Mouse (Mus musculus) cerebellum, adult 18-20 months (tissue): ENCODE measurements at regions not wholly inside any gene's neighbourhood (a gene's known extent, or its start where the extent isn't known, plus 50 kb on each side); places are given as distances from the start of the nearest gene placed in this dataset.
A peak's percentile ranks its signal among the peaks of the same experiment; 100 is the strongest.

ENCODE experiments used
- DNase-seq, 2 experiments: peaks; one replicate each; pipeline ENCODE4 v3.0.0; 2021

GRCm38 (mm10) chr4:152833411-152834310, 356.0 kb upstream of the Kcnab2 start:
- DNase-seq = peak; percentile 5 to 12

- no peak for DNase-seq
Observed at GRCm38 (mm10) chr4:152832757-152833363, 355.2 kb upstream of the Kcnab2 start.

- DNase-seq = no peak
Observed at GRCm38 (mm10) chr4:152825185-152825584, 347.5 kb upstream of the Kcnab2 start.

- DNase-seq = no peak
Observed at GRCm38 (mm10) chr4:152816139-152816757, 338.6 kb upstream of the Kcnab2 start.

- DNase-seq = no peak
Observed at GRCm38 (mm10) chr4:152806611-152807010, 328.9 kb upstream of the Kcnab2 start.

- DNase-seq = no peak
Observed at GRCm38 (mm10) chr4:152799392-152799791, 321.7 kb upstream of the Kcnab2 start.

- no peak for DNase-seq
Observed at GRCm38 (mm10) chr4:152788431-152788830, 310.8 kb upstream of the Kcnab2 start.

GRCm38 (mm10) chr4:152784972-152785371, 307.3 kb upstream of the Kcnab2 start:
- no peak for DNase-seq

- peak; percentile 13 to 26 for DNase-seq
Observed at GRCm38 (mm10) chr4:152779526-152779925, 301.9 kb upstream of the Kcnab2 start.

GRCm38 (mm10) chr4:152775801-152776200, 298.1 kb upstream of the Kcnab2 start:
- DNase-seq = no peak

GRCm38 (mm10) chr4:152771386-152771785, 293.7 kb upstream of the Kcnab2 start:
- DNase-seq = no peak

GRCm38 (mm10) chr4:152767372-152767771, 289.7 kb upstream of the Kcnab2 start:
- no peak for DNase-seq

- DNase-seq = no peak
Observed at GRCm38 (mm10) chr4:152763116-152763515, 285.4 kb upstream of the Kcnab2 start.

- DNase-seq = no peak
Observed at GRCm38 (mm10) chr4:152762576-152762975, 284.9 kb upstream of the Kcnab2 start.

GRCm38 (mm10) chr4:152757191-152757590, 279.5 kb upstream of the Kcnab2 start:
- peak in 1 of 2 experiments; percentile 28 for DNase-seq

GRCm38 (mm10) chr4:152756535-152756934, 278.9 kb upstream of the Kcnab2 start:
- peak; percentile 79 to 82 for DNase-seq

GRCm38 (mm10) chr4:152755756-152756155, 278.1 kb upstream of the Kcnab2 start:
- DNase-seq = no peak

- no peak for DNase-seq
Observed at GRCm38 (mm10) chr4:152744366-152744765, 266.7 kb upstream of the Kcnab2 start.

GRCm38 (mm10) chr4:152733017-152733416, 255.3 kb upstream of the Kcnab2 start:
- no peak for DNase-seq

GRCm38 (mm10) chr4:152731988-152732387, 254.3 kb upstream of the Kcnab2 start:
- DNase-seq = peak; percentile 19 to 20

- DNase-seq = no peak
Observed at GRCm38 (mm10) chr4:152731082-152731720, 253.5 kb upstream of the Kcnab2 start.

GRCm38 (mm10) chr4:152729421-152729820, 251.8 kb upstream of the Kcnab2 start:
- DNase-seq = no peak

- DNase-seq = no peak
Observed at GRCm38 (mm10) chr4:152725881-152726280, 248.2 kb upstream of the Kcnab2 start.
